Mouse (Mus musculus) c-Kit-negative CD71-positive TER-119-positive erythroid progenitor cells, embryonic 14.5 days (primary cell): ENCODE data around the gene 4930544D05Rik.

Source experiments
- DNase-seq: peaks from one replicate; pipeline ENCODE4 v3.0.0-alpha.2; 2013; ENCODE audit warnings: low read depth, low spot score

Gene 4930544D05Rik

GRCm38 (mm10) chr11:70598451-70598953 lies 17.1 kb upstream of the 4930544D05Rik start:
- no peak for DNase-seq

- peak; percentile 33 for DNase-seq
Measured at GRCm38 (mm10) chr11:70605024-70605566, 10.6 kb upstream of the 4930544D05Rik start.

GRCm38 (mm10) chr11:70606717-70607116 lies 8.9 kb upstream of the 4930544D05Rik start:
- DNase-seq, result no peak

- DNase-seq, result no peak
Measured at GRCm38 (mm10) chr11:70607611-70608010, 8.0 kb upstream of the 4930544D05Rik start.

- no peak for DNase-seq
Measured at GRCm38 (mm10) chr11:70608381-70609066, 7.1 kb upstream of the 4930544D05Rik start.

- no peak for DNase-seq
Measured at GRCm38 (mm10) chr11:70610752-70611151, 4.9 kb upstream of the 4930544D05Rik start.

GRCm38 (mm10) chr11:70612505-70612904 lies 3.1 kb upstream of the 4930544D05Rik start:
- no peak for DNase-seq

GRCm38 (mm10) chr11:70615074-70615473 lies 574 bp upstream of the 4930544D05Rik start:
- DNase-seq, result peak; percentile 31

- no peak for DNase-seq
Measured at GRCm38 (mm10) chr11:70619101-70619500, 3.5 kb downstream of the 4930544D05Rik start, which contains the start of gene Chrne. Chrne (minus strand) TSS chr11:70619216.

- DNase-seq, result no peak
Measured at GRCm38 (mm10) chr11:70621972-70622814, 6.5 kb downstream of the 4930544D05Rik start.

- no peak for DNase-seq
Measured at GRCm38 (mm10) chr11:70623053-70623742, 7.5 kb downstream of the 4930544D05Rik start.

- no peak for DNase-seq
Measured at GRCm38 (mm10) chr11:70625473-70625872, 9.8 kb downstream of the 4930544D05Rik start.

GRCm38 (mm10) chr11:70626877-70627276 lies 11.2 kb downstream of the 4930544D05Rik start:
- no peak for DNase-seq

- DNase-seq, result no peak
Measured at GRCm38 (mm10) chr11:70628431-70628830, 12.8 kb downstream of the 4930544D05Rik start.

GRCm38 (mm10) chr11:70629557-70629956 lies 13.9 kb downstream of the 4930544D05Rik start:
- DNase-seq, result no peak

GRCm38 (mm10) chr11:70630129-70630528 lies 14.5 kb downstream of the 4930544D05Rik start:
- no peak for DNase-seq

GRCm38 (mm10) chr11:70635601-70636000 lies 20.0 kb downstream of the 4930544D05Rik start:
- no peak for DNase-seq

GRCm38 (mm10) chr11:70637764-70638163 lies 22.1 kb downstream of the 4930544D05Rik start:
- no peak for DNase-seq

- DNase-seq, result no peak
Measured at GRCm38 (mm10) chr11:70638293-70638692, 22.6 kb downstream of the 4930544D05Rik start.

- DNase-seq, result peak; percentile 36
Measured at GRCm38 (mm10) chr11:70638714-70639278, 23.1 kb downstream of the 4930544D05Rik start, which contains the start of gene Gp1ba. Gp1ba (plus strand) TSS chr11:70639122.

GRCm38 (mm10) chr11:70639976-70640375 lies 24.3 kb downstream of the 4930544D05Rik start:
- no peak for DNase-seq
